8 mouse cellular contexts compared by ENCODE assay signal in the genomic region with DNA sequence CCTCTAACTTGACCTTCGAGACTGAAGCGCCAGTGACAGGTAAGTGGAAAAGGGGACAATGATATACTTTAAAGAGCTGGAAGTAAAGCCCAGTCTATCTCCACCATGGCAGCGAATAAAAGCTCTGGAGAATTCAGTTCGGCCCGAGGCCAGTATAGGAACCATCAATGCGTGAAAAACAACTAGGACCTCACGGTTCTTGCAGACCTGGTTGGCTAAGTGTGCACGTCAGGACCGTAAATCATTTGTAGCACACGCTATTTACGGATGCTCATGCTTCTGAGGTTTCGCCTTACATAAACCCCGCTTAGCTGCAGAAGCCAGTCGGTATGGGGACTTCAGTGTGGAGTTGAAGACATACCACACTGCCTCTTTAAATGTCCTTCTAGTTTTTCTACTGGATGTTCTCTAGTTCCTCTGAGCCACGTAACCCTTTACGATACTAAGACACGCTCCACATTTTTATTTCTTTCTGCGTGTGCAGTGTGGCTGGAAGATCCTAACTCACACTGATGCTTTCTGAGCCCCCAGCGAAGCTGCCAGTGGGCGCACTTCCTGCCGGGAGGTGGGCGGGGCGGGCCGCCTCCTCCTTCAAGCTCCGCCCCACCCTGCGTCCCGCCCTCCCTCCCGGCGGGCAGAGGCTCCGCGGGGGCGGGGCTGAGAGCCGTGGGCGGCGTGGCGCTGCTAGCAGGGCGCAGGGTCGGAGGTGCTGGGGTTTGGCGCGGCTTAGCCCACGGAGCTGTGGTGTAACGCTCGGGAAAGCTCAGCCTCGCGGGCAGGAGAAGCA. TPM values are rescaled to one million over a fixed set of nuclear protein-coding genes. Genes with fewer than 3 reads are reported as not detected.
DNase-seq lines count a peak whose midpoint lies in the region; ATAC-seq lines count a peak whose summit lies in the region.

A gene (plus strand): TSS at position 660 of the 787 bp plus-strand sequence.

- no peaks in the 10 kb centered on the region for H3K27me3 ChIP-seq in hindbrain, embryonic 15.5 days

- H3K9ac ChIP-seq in hindbrain, embryonic 15.5 days: peak within 1 kb of the TSS; percentile 91

- peak; percentile 92 for ATAC-seq in hindbrain, embryonic 15.5 days (ENCODE audit: low FRiP score, low read depth)

- peaks cover 42% of the 10 kb centered on the region for H3K79me2 ChIP-seq in macrophage (ENCODE audit: inconsistent target)

- peak within 1 kb of the TSS; percentile 90 for H3K27ac ChIP-seq in hindbrain, embryonic 15.5 days (replicated peaks)
- peak within 1 kb of the TSS; percentile 96 for H3K27ac ChIP-seq in macrophage

- peak within 1 kb of the TSS; percentile 98 for H3K4me3 ChIP-seq in hindbrain, embryonic 15.5 days
- peak within 1 kb of the TSS; percentile 60 for H3K4me3 ChIP-seq in macrophage (ENCODE audit: inconsistent target)

- H3K36me3 ChIP-seq in hindbrain, embryonic 15.5 days: no peaks in the 10 kb centered on the region
- no peaks in the 10 kb centered on the region for H3K36me3 ChIP-seq in macrophage (ENCODE audit: inconsistent target)

- no peaks in the 10 kb centered on the region for H3K9me3 ChIP-seq in hindbrain, embryonic 15.5 days

- peaks cover 30% of the 10 kb centered on the region for H3K4me1 ChIP-seq in hindbrain, embryonic 15.5 days (replicated peaks)

- WGBS in hindbrain, embryonic 15.5 days: 2% methylated on average over 45 of the region's 45 CpGs
- 5% methylated on average over 32 of the region's 45 CpGs for WGBS in macrophage (ENCODE audit: missing documents)

- H3K4me2 ChIP-seq in hindbrain, embryonic 15.5 days: peak within 1 kb of the TSS; percentile 90

- DNase-seq in ZHBTc4 (ENCODE audit: low read depth, low spot score): peak; percentile 95
- DNase-seq in cerebellum, postnatal 36 days: peak; percentile 87 to 93
- DNase-seq in frontal cortex, postnatal 36 days (ENCODE audit: low spot score in 2 of 2): peak; percentile 89
- DNase-seq in left cerebral cortex, adult 18-20 months (ENCODE audit: low spot score in 2 of 2): peak; percentile 87 to 92
- peak; percentile 86 for DNase-seq in retina, postnatal 7 days (ENCODE audit: low read depth, low spot score)
- DNase-seq in urinary bladder, adult 2 months (ENCODE audit: low spot score): peak; percentile 83

RNA-seq across cellular contexts. Expression of the gene that starts here (rescaled TPM):
- 18.3 TPM in 2 replicates for polyA plus RNA-seq in hindbrain, embryonic 15.5 days (2015; fragmentation: Nextera tagmentation; extraction: Ambion mirVana)
- total RNA-seq in left cerebral cortex, adult 18-20 months (2021): 10 to 100 TPM; 38.7 to 40.8 TPM
- 100 to 1,000 TPM in 4 of 26 experiments, 10 to 100 TPM in 22; 12.5 to 112 (median 76.3) TPM for total RNA-seq in macrophage (2018; cell fraction: chromatin; rRNA removed)
- 10 to 100 TPM; 10.1 to 37.3 (median 27.0) TPM for total RNA-seq in macrophage (2018; cell fraction: cytosol; rRNA removed)
- total RNA-seq in macrophage (2018; cell fraction: nucleus; rRNA removed): 10 to 100 TPM; 17.6 to 88.8 (median 59.5) TPM
- 19.8 to 27.9 TPM (median 26.4 TPM) in 3 replicates for polyA plus RNA-seq in macrophage (2018)
- polyA plus RNA-seq in urinary bladder, adult 2 months (2012; rRNA removed): 6.7 and 6.8 TPM in 2 replicates

Comparison
In these comparisons a context has a peak if more than half of its experiments do, and no peak if none do; other contexts are left out.
1. Peak in every context shown above with its lines: DNase-seq, ATAC-seq, H3K4me3 ChIP-seq and H3K27ac ChIP-seq.